ENCODE assay signal across 16 mouse cellular contexts in genomic region chr15:86220715-86221114, GRCm38 (mm10). TPM values are rescaled to one million over a fixed set of nuclear protein-coding genes. Genes with fewer than 3 reads are reported as not detected.
A peak's percentile ranks its signal among the peaks of the same experiment; 100 is the strongest.
DNase-seq lines count a peak whose midpoint lies in the region; ATAC-seq and TF ChIP-seq lines count a peak whose summit lies in the region.
"Had no signal": no experiment of that assay in that cellular context is flagged by ENCODE, and none has a peak within 500 bp of the region (broad histone marks: within the 10 kb centered on the region; RNA-seq: fewer than 3 reads in every experiment).

No protein-coding gene starts in this region.

- 49% methylated on average over 4 of the region's 4 CpGs for WGBS in kidney, postnatal 0 days

- H3K4me1 ChIP-seq in kidney, postnatal 0 days (replicated peaks; ENCODE audit: insufficient read depth, low read length) = peaks cover 15% of the 10 kb centered on the region; the same call in 1 of the 2 replicates
- peaks cover 73% of the 10 kb centered on the region for H3K4me1 ChIP-seq in megakaryocyte, embryonic 14.5 days
- H3K4me1 ChIP-seq: embryonic facial prominence, embryonic 15.5 days; hindbrain, embryonic 12.5 days; intestine, embryonic 15.5 days had no signal

- no peaks in the 10 kb centered on the region for H3K36me3 ChIP-seq in kidney, postnatal 0 days (ENCODE audit: insufficient read depth, low read length)
- H3K36me3 ChIP-seq in megakaryocyte, embryonic 14.5 days (replicated peaks; ENCODE audit: low read length) = peaks cover 31% of the 10 kb centered on the region
- H3K36me3 ChIP-seq: embryonic facial prominence, embryonic 15.5 days; heart, embryonic 15.5 days; hindbrain, embryonic 12.5 days; intestine, embryonic 15.5 days had no signal

- TF ChIP-seq CTCF in gastrocnemius, adult 2 months (IDR thresholded peaks at IDR 0.05) = no peak
- no peak for TF ChIP-seq CTCF in kidney, postnatal 0 days (IDR thresholded peaks at IDR 0.05; ENCODE audit: low read depth)

- H3K27ac ChIP-seq in gastrocnemius, adult 2 months = peak overlapping the region; percentile 83
- H3K27ac ChIP-seq in kidney, postnatal 0 days = peak overlapping the region; percentile 68
- H3K27ac ChIP-seq: embryonic facial prominence, embryonic 15.5 days; heart, embryonic 15.5 days; hindbrain, embryonic 12.5 days; intestine, embryonic 15.5 days had no signal

- peak overlapping the region; percentile 36 for H3K4me3 ChIP-seq in gastrocnemius, adult 2 months
- no peak overlapping the region for H3K4me3 ChIP-seq in kidney, postnatal 0 days (replicated peaks; ENCODE audit: low read depth, low read length)
- H3K4me3 ChIP-seq in megakaryocyte, embryonic 14.5 days (replicated peaks) = peak overlapping the region; percentile 81
- H3K4me3 ChIP-seq: embryonic facial prominence, embryonic 15.5 days; heart, embryonic 15.5 days; hindbrain, embryonic 12.5 days; intestine, embryonic 15.5 days had no signal

- peak; percentile 27; the same call in 1 of the 2 replicates for ATAC-seq in kidney, postnatal 0 days (replicated peaks; ENCODE audit: low FRiP score, low read depth)
- ATAC-seq in megakaryocyte, adult 5-6 weeks (ENCODE audit: poor library complexity, severe bottlenecking) = no peak
- ATAC-seq: activated CD4-positive, CD25-positive, alpha-beta regulatory T cell, adult 4 months; intestine, embryonic 15.5 days had no signal

- H3K27me3 ChIP-seq in kidney, postnatal 0 days (ENCODE audit: insufficient read depth, low read length) = no peaks in the 10 kb centered on the region
- no peaks in the 10 kb centered on the region for H3K27me3 ChIP-seq in megakaryocyte, embryonic 14.5 days (replicated peaks)
- H3K27me3 ChIP-seq: embryonic facial prominence, embryonic 15.5 days; heart, embryonic 15.5 days; hindbrain, embryonic 12.5 days; intestine, embryonic 15.5 days had no signal

- H3K9me3 ChIP-seq in kidney, postnatal 0 days (replicated peaks; ENCODE audit: low read length) = no peaks in the 10 kb centered on the region
- no peaks in the 10 kb centered on the region for H3K9me3 ChIP-seq in megakaryocyte, embryonic 14.5 days
- H3K9me3 ChIP-seq: embryonic facial prominence, embryonic 15.5 days; heart, embryonic 15.5 days; hindbrain, embryonic 12.5 days; intestine, embryonic 15.5 days had no signal

- intact Hi-C loops in gastrocnemius, adult 2 months (cut with DNase I) = no loop called here
- intact Hi-C loops in gastrocnemius, postnatal 36 days (cut with DNase I) = no loop called here

- H3K9ac ChIP-seq in kidney, postnatal 0 days (ENCODE audit: low read depth, low read length) = no peak overlapping the region
- H3K9ac ChIP-seq: embryonic facial prominence, embryonic 15.5 days; heart, embryonic 15.5 days; hindbrain, embryonic 12.5 days; intestine, embryonic 15.5 days had no signal

- H3K4me2 ChIP-seq in kidney, postnatal 0 days (ENCODE audit: low read length) = no peak overlapping the region
- H3K4me2 ChIP-seq: embryonic facial prominence, embryonic 15.5 days; heart, embryonic 15.5 days; hindbrain, embryonic 12.5 days; intestine, embryonic 15.5 days had no signal

- DNase-seq in gastrocnemius, adult 2 months = peak; percentile 37
- no peak for DNase-seq in gastrocnemius, postnatal 36 days
- no peak for DNase-seq in kidney, postnatal 0 days (ENCODE audit: low spot score)
- DNase-seq in kidney, postnatal 14 days = no peak
- DNase-seq in skeletal muscle tissue, adult 2 months (ENCODE audit: low read depth, low spot score) = peak; percentile 21
- DNase-seq in urinary bladder, adult 18-20 months (ENCODE audit: low spot score in 2 of 2) = no peak
- DNase-seq: cerebellum, adult 8-10 months; liver; thymus, postnatal 4 days had no signal

RNA-seq across cellular contexts. Expression of gene Tbc1d22a, which starts 6.5 kb away (rescaled TPM):
- total RNA-seq in gastrocnemius, adult 2 months (2021) = 10 to 100 TPM; 12.4 to 16.3 TPM
- 10 to 100 TPM; 13.5 to 16.0 TPM for total RNA-seq in gastrocnemius, postnatal 36 days (2021)
- 12.7 and 14.0 TPM in 2 replicates for polyA plus RNA-seq in kidney, postnatal 0 days (2015; fragmentation: Nextera tagmentation; extraction: Ambion mirVana)
- polyA plus RNA-seq in megakaryocyte, embryonic 14.5 days (2012; ENCODE audit: insufficient read depth, low replicate concordance) = 14.3 and 16.7 TPM in 2 replicates
- 12.9 and 13.3 TPM in 2 replicates for total RNA-seq in megakaryocyte, adult 5-6 weeks (2015)
- total RNA-seq in megakaryocyte, adult 5-6 weeks (2017) = 19.0 and 24.1 TPM in 2 replicates

RNA-seq across cellular contexts. Expression of gene Cerk, which starts 34.8 kb away (rescaled TPM):
- 1 to 10 TPM; 4.2 to 8.1 TPM for total RNA-seq in gastrocnemius, adult 2 months (2021)
- total RNA-seq in gastrocnemius, postnatal 36 days (2021) = 1 to 10 TPM; 3.6 to 5.3 TPM
- polyA plus RNA-seq in kidney, postnatal 0 days (2015; fragmentation: Nextera tagmentation; extraction: Ambion mirVana) = 9.4 and 10.6 TPM in 2 replicates
- polyA plus RNA-seq in megakaryocyte, embryonic 14.5 days (2012; ENCODE audit: insufficient read depth, low replicate concordance) = 52.5 and 70.1 TPM in 2 replicates
- total RNA-seq in megakaryocyte, adult 5-6 weeks (2015) = 22.7 and 24.4 TPM in 2 replicates
- total RNA-seq in megakaryocyte, adult 5-6 weeks (2017) = 35.4 and 41.2 TPM in 2 replicates

Comparison
In these comparisons a context has a peak if more than half of its experiments do, and no peak if none do; other contexts are left out.
1. DNase-seq: peak in gastrocnemius, adult 2 months (single experiment) and skeletal muscle tissue, adult 2 months (single experiment); none in gastrocnemius, postnatal 36 days (0 of 2), kidney, postnatal 0 days (single experiment), kidney, postnatal 14 days (single experiment) and urinary bladder, adult 18-20 months (0 of 2).